Mouse (Mus musculus) natural killer cell, adult 2 months (primary cell): ENCODE measurements around the gene Unc45b.
A peak's percentile ranks its signal among the peaks of the same experiment; 100 is the strongest.
"Not testable (repeated sequence)": the region's sequence is repeated elsewhere in the genome, so short reads cannot be mapped to it uniquely, and the experiment has no call there.

Experiments
- DNase-seq, 2 experiments: peaks; one replicate each; pipeline ENCODE4 v3.0.0; 2022; ENCODE audit warnings: low spot score in 2 of 2

The Unc45b gene

GRCm38 (mm10) chr11:82947457-82947856 lies 37.1 kb downstream of the Unc45b start:
- peak; percentile 30 to 39 for DNase-seq

GRCm38 (mm10) chr11:82949036-82949435 lies 38.7 kb downstream of the Unc45b start:
- DNase-seq: no peak

GRCm38 (mm10) chr11:82950736-82951481 lies 40.6 kb downstream of the Unc45b start, which contains the start of gene Slfn5:
TSS of gene Slfn5 (plus strand) at chr11:82951349.
- DNase-seq: no peak

DNA sequence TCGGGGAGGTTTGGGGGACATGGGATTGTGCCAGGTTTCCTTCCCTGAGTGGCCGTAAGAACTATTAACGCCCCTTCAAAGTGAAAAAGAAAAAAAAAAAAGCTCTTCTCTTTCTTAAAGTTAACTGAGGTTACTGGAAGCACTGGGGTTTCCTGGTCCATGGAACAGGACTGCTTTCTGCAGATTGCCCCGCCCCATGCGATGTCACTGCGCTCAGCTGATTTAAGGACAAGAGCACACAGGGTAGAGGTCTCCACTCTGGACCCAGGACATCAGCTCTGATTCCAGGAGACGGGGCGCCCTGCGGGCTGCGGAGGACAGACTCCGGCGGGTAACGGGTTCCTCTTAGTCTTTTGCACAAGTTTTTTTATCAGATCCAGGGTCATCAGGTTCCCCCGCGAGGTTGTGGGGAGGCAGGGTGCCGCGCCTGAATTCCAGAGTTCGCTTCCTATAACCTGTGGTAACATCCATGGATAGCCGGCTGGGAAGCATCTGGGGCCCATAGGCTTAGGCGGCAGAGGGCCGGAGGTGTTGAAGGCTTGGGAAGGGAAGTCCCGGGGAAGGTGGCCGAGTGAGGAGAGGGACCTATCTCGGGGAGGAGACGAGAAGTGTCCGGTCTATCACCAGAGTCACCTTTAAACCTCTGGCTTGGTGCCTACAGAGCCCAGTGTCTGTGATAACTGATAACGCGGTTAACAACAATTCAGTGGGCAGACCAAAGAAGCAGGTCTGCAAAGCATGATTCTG lies 41.7 kb downstream of the Unc45b start:
- peak; percentile 14 to 18 for DNase-seq

- peak; percentile 42 to 66 for DNase-seq
Measured at GRCm38 (mm10) chr11:82952612-82953542, 42.5 kb downstream of the Unc45b start.

DNA sequence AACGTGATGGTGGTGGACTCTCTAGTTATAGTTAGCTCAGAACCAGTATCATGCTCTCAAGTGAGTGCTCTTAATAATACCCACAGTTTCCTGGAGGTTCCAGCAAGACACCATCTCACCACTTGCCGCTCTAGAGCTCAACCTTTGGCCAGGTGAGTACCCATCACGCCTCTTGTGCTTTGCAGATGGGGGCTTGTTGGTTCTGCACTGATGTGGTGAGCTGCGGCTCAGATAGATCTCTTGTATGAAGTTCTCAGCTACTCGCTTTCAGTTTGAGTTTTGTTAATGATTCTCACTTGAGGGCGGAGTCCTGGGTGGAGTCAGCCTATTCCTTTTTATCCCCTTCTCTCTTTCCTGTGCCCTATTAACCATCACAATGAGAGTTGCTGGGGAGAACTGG lies 44.3 kb downstream of the Unc45b start:
- no peak for DNase-seq

DNA sequence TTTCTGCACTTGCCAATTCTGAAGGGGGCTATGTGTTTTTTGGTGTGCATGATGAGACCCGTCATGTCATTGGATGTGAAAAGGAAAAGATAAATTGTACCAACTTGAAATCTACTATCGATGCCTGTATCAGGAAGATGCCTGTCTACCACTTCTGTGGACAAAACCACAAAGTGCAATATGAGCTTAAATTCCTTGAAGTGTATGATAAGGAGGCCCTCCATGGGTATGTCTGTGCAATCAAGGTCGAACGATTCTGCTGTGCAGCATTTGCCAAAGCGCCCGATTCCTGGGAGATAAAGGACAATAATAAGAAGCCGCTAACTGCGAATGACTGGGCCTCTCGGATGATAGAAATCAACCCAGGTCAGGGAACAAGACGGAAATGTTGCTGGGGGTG lies 46.6 kb downstream of the Unc45b start:
- no peak for DNase-seq

DNA sequence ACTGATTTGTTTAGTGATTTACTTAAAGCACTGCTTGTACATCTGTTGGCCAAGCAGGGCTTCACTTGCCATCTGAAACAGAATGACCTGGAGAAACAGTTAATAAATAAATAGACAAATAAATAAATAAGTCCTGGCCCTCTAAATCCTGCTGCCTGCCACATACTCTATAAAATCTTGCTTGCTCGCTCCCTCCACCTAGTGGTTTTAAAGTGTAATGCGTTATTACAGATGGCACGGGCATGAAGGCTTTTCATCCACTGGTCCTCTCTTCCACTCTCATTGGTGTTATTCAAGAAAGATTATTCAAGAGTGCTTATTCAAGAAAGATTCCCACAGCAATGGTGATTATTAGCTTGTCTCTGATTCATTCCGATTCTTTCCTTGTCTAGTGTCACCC lies 49.3 kb downstream of the Unc45b start:
- DNase-seq: peak; percentile 37 to 48

DNA sequence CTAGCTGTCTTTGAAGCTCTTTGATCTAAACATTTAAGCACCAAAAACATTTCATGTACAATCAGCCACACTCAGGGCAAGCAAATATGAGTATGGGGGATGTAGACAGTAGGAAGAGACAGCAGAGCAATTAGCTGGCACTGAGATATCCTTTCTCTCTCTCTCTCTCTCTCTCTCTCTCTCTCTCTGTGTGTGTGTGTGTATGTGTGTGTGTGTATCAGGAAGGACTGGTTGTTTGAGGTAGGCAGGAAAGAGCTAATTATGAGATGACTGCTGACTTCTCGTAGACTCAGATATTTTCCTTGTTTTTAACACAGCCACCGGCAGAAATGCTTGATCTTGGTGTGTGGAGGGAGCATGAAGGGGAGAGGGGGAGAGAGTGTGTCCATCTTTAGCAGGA lies 51.4 kb downstream of the Unc45b start:
- DNase-seq: no peak

- DNase-seq: no peak
Measured at GRCm38 (mm10) chr11:82962215-82962614, 51.9 kb downstream of the Unc45b start.

DNA sequence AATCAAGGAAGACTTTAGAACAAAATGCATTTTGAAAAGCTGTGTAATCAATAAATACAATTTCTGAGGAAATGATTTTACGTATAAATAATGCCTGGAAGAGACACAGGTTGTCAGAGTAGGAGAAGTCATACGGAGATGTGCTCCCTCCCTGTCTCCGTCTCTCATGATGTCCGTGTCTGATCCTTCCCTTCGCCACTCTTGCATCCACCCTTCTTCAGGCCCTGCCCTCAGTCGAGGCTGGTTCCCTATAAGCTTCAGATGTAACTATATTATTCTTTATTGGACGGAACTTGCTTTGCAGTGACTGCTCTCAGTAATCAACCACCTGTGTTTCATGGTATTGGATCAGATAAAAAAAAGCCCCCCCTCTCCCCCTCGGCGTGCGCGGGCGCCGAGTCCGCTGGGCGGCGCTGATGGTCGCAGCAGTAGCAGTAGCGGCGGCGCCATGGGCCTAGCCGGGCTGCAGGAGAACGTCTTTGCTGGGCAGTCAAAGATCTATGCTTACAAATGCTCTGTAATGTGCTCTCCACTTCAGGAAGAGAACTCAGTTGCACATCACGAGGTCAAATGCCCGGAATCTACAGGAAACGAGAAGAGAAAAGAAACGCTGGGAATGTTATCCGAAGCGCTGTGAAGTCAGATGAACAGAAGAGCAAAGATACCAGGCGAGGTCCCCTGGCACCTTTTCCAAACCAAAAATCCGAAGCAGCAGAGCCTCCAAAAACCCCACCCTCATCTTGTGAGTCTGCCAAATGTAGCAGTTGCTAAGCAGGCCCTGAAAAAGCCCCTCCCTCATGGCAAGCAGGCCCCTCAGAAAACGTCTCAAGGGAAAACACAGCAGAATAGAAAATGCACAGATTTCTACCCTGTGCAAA lies 60.6 kb downstream of the Unc45b start:
- DNase-seq: peak in 1 of 2 experiments; percentile 18

DNA sequence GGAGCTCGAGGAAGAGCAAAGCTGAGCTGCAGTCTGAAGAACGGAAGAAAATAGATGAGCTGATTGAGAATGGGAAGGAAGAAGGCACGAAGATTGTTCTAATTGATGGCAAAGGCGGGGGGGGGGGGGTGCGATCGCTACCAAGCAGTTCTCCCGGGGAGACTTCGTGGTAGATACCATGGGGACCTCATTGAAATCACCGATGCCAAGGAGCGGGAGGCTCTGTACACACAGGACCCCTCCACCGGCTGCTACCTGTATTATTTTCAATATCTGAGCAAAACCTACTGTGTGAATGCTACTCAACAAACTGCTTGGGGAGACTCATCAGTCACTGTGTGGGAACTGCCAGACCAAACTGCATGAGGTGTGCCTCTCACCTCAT lies 61.2 kb downstream of the Unc45b start:
- no peak for DNase-seq

GRCm38 (mm10) chr11:82973916-82974315 lies 63.6 kb downstream of the Unc45b start:
- DNase-seq: no peak

DNA sequence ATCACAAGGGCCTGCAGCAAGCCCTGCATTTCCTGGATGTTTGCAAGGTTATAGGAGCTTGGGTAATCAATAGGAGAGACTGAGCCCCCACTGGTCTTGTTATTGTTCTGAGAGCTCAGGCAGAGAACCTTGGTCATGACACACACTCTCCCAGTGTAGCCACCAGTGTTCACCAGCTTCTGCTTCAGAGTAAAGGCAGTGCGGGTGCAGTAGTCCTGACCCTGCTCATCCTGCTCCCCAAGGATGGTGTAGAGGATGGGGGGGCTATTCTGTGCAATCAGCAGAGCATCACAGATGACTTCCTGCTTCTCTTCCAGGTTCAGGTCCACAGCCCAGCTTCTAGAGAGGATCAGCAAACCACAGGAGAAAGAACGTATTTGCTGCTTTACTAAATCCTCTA lies 72.1 kb downstream of the Unc45b start:
- DNase-seq: not testable (repeated sequence)

- no peak for DNase-seq
Measured at GRCm38 (mm10) chr11:82983193-82983592, 72.8 kb downstream of the Unc45b start.

- no peak for DNase-seq
Measured at GRCm38 (mm10) chr11:82987621-82988020, 77.3 kb downstream of the Unc45b start.

- no peak for DNase-seq
Measured at GRCm38 (mm10) chr11:82989357-82989756, 79.0 kb downstream of the Unc45b start.

DNA sequence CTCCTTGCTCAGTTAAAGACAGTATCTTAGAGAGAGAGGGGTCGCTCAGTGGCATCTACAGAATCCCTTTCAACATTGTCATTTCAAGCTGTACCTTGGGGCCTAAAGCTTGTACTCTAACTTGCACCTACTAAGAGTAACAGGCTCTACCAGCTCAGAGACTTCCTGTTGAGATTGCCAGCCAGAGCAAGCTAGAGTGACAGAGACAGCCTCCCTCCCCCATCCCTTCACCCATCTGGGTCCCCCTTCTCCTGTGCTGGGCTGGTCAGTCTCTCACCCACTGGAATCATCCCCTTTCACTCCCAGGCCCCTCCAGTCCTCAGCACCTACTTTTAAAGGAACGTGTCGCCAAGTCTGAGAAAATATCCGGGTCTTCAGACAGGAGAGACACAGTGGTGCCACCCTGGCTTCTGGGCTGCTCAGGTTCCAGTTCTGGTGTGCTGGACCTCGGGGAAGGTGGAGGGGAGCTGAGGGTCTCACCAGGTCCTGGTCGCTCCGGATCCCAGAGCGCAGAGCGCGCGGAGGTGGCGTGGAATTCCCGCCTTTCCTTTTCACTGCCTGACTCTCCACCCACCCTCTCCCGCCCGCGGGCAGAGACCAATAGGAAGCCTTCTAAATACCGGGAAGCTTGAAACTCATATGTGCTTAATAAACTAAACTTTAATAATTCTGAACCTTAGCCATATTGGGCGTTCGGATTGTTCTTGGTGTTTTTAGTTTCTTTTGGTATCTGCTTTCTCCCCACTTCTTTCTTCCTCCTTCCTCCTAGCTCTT lies 80.4 kb downstream of the Unc45b start:
- DNase-seq: peak; percentile 22

DNA sequence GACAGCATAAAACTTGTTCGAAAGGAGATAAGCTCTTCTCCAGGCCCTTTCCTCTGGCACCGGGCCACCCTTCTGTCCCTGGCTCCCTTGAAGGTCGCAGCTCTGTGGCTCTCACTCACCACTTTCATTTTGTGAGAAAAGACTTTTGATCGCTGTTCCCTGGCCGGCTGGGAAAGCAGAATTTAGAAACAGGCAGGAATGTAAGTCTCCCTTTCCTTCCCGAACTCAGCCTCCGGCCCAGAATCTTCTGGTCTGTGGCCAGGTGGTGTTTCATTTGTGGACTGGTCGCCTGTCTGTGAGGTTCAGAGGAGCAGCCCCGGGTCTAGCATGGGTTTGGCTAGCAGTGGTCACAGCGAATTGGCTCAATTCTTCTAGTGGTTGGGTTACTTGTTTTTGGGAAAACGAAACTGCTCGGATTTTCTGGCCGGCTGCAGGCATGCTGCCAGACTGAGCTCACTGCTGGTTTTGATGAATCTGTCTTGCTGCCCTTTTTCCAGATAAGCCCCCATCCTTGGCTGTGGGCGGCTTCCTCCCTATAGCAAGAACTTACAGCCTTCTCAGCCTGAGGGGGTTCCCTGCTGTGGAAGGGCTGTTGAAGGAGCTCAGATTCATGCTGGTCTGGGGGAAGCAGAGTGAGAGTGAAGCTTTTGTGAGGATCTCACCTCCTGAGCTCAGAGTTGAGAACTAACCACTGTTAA lies 81.3 kb downstream of the Unc45b start, which contains the start of gene Slfn9:
TSS of gene Slfn9 (minus strand) at position 362 of the 698 bp plus-strand sequence.
- peak in 1 of 2 experiments; percentile 19 for DNase-seq
